Mouse (Mus musculus): Measurements from ENCODE around the gene Saysd1. TPM values are rescaled to one million over a fixed set of nuclear protein-coding genes. Genes with fewer than 3 reads are reported as not detected.
A peak's percentile ranks its signal among the peaks of the same experiment; 100 is the strongest.
"Not testable (repeated sequence)": the region's sequence is repeated elsewhere in the genome, so short reads cannot be mapped to it uniquely, and the experiment has no call there.

Gene Saysd1
- total RNA-seq, 1 experiment from 2014 or later = 2.1 TPM

- ATAC-seq (replicated peaks; ENCODE audit: low read depth, poor library complexity, severe bottlenecking) = no peak
Measured at GRCm38 (mm10) chr14:20064771-20065170, 73.6 kb downstream of the Saysd1 start.

DNA sequence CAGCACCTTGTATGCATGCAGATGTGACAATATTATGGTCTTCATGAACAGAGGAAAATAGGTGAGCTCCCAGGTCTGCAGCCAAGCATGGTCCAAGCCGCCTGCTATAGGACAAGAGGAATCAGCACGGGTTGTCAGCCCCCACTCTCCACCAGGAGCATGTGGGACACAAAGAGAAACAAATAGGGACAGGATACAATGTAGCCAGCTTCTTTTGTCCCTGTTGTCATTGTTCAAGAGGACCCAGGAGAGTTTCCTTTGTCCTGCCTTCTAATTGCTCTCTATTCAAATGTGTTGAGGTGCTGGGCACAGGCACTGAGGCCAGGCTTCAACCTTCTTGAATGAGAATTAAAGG, 89.9 kb downstream of the Saysd1 start:
- no peak for ATAC-seq (replicated peaks; ENCODE audit: low read depth, poor library complexity, severe bottlenecking)

DNA sequence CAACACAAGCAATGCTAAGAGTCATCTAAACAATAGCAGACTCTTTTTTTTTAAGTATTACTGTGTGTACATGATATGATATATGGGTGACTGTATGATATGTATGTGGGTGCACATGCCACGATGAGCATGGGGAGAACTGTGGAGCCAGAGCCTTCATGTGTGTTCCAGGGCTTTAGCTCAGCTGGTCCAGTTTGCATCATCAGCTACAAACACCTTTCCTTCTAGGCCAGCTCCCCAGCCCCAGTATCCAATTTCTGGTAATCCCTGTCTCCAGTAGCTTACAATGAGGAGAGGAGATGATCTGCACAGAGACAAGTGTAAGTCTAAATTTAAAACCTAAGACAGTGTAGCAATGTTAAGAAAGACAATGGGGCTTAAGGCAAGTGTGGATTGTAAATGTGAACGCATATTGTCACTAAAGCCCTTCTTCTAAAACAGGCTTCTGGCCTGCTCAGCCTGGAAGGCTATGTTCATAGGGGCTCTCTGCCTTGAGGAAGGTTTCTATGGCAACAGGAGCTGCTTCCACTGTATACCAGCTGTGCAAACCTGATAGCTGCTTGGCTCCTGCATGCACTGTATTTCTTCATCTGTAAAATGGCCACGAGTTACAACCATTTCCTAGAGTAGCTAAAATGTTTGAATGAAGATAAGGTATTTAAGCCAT, 90.4 kb downstream of the Saysd1 start:
- ATAC-seq (replicated peaks; ENCODE audit: low read depth, poor library complexity, severe bottlenecking) = no peak

GRCm38 (mm10) chr14:20047291-20047690, 91.0 kb downstream of the Saysd1 start:
- ATAC-seq (replicated peaks; ENCODE audit: low read depth, poor library complexity, severe bottlenecking) = no peak

GRCm38 (mm10) chr14:20044036-20044435, 94.3 kb downstream of the Saysd1 start:
- ATAC-seq (replicated peaks; ENCODE audit: low read depth, poor library complexity, severe bottlenecking) = no peak

DNA sequence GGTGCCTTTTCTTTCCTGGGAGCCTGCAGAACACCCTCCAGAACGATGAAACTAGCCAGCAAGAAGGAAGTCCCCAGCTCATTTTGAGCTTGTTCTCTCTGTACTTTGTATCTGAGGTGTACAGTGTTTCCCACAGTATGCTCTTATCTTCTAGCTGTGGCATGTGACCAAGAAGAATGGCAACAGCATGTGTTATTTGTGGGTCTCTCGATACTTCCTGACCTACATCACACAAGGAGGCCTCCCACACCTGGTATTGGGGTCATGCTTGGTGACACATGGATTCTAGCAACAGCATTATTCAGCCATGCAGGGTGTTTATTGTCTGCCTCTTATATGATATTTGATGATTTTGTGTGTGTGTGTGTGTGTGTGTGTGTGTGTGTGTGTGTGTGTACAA, 96.5 kb downstream of the Saysd1 start:
- 0 out of 2 replicates have a peak, but pooled peaks have one; percentile 26 for ATAC-seq (replicated peaks; ENCODE audit: low read depth, poor library complexity, severe bottlenecking)

DNA sequence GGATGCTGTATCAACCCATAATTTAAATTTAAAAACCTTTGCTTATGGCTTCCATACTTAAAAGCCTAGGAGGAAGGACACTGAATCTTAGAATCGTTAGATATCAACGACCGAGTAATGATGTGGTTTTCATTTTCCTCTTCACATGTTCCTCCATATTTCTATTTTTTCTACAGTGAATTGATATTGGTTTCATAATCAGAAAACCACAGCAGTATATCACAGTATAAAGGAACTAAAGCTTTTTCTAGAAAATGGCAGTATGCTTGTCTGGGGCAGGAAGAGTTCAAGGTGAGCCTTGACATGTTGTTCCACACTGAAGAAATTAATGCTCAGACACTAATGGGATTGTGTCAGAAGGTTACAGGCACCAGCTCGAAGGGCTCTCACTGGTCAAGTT, 97.4 kb downstream of the Saysd1 start:
- ATAC-seq (replicated peaks; ENCODE audit: low read depth, poor library complexity, severe bottlenecking) = peak; percentile 67

DNA sequence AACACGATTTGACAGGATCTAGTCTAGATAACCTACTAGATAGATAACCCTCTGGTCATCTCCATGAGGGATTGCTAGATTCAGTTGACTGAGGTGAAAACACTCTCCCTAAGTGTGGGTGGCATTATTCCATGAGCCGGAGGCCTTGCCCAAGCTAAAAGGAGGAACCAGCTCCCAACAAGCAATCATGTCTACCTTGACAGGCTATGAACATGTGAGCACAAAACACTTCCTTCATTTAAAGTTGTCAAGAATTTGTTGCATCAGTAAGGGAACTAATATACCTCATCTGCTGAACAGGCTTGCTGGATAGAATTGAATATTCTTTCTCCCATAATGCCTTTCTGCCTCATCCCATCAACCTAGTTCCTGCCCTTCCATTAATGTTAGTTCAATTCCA, 98.5 kb downstream of the Saysd1 start:
- ATAC-seq (replicated peaks; ENCODE audit: low read depth, poor library complexity, severe bottlenecking) = peak; percentile 31

- ATAC-seq (replicated peaks; ENCODE audit: low read depth, poor library complexity, severe bottlenecking) = no peak
Measured at GRCm38 (mm10) chr14:20032738-20033116, 105.6 kb downstream of the Saysd1 start.

DNA sequence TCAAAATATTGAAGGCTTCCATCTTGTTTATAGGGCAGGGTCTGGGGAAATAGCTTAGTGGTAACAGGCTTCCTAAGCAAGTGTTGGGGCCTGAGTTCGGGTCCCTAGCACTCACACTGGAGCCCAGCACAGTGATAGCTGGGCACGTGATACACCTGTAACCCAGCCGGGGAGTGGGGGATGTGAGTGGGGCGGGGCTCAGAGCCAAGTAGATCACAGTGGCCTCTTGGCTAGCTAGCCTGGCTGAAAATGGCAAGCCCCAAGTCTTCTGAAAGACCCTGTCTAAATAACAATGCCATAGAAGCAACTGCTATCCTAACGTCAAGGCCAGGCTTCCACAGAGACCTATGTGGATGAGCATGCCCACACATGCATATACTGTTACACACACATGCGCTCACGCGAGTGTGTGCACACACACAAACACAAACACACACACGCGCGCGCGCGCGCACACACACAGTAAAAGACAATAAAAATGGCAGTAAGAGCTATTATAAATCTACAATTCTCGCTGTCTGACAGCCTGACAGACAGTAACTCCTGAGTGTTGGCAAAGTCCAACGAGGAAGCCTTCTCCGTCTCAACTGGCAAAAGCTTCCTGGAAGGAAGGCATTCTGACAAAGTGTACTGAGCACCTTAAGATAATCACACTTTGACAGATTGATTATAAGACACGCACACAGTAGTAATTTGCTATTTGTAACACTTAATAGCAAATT, 106.2 kb downstream of the Saysd1 start:
- ATAC-seq (replicated peaks; ENCODE audit: low read depth, poor library complexity, severe bottlenecking) = no peak

DNA sequence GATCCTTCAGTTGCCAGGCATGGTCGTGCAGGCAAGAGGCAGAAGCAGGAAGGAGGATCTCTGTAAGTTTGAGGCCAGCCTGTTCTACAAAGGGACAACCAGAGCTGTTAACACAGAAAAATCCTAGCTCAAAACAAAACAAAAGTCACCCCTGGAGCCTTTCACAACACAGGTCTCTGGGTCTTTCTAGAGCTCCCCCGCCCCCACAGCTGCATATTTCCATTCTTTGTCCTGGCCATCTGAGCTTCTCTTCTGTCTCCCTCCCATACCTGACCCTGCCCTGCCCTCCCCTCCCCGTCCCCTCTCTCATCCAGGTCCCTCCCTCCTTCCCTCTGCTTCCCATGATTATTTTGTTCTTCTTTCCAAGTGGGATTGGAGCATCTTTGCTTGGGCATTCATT, 108.7 kb downstream of the Saysd1 start:
- ATAC-seq (replicated peaks; ENCODE audit: low read depth, poor library complexity, severe bottlenecking) = no peak

GRCm38 (mm10) chr14:20027475-20027874, 110.9 kb downstream of the Saysd1 start:
- ATAC-seq (replicated peaks; ENCODE audit: low read depth, poor library complexity, severe bottlenecking) = not testable (repeated sequence)

Other genes starting within 250 kb of the Saysd1 start
- gene Gng2, start 160.9 kb downstream of the Saysd1 start, total RNA-seq (2017) = 38.7 TPM in 2 replicates
- 11.4 and 13.9 TPM in 2 replicates for gene Kcnk5, start 43.3 kb upstream of the Saysd1 start, total RNA-seq (2017)
- gene Kcnk16, start 130.7 kb upstream of the Saysd1 start, total RNA-seq (2017) = not detected in 2 replicates
- gene Nudt13, start 156.2 kb upstream of the Saysd1 start, total RNA-seq (2017) = 8.2 and 10.1 TPM in 2 replicates
- gene Ecd, start 209.6 kb upstream of the Saysd1 start, total RNA-seq (2017) = 60.3 and 73.0 TPM in 2 replicates
- gene Fam149b, start 209.6 kb upstream of the Saysd1 start, total RNA-seq (2017) = 21.5 and 28.5 TPM in 2 replicates

Measured in common myeloid progenitor, adult 5-6 weeks (primary cell).